28 mouse cellular contexts compared by ENCODE assay signal in the genomic region with DNA sequence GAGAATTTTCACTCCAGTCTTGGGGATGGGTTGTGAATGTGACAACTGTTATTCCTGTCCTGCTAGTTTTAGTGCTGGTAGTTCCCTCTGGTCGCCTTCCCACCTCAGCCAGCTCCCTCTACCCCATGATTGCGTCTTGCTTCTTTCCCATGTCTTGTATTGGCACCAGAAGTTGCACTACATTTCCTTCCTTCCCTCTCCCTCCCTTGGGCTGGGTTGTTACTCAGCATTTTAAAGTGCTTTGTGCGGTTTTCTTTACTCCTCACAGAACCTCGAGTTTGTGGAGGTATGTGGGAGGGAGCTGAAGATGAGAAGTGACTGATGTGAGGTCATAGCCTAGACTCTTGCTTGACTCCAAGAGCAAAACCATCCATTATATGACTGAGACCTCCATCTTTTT. TPM values are rescaled to one million over a fixed set of nuclear protein-coding genes. Genes with fewer than 3 reads are reported as not detected.
DNase-seq lines count a peak whose midpoint lies in the region; ATAC-seq and TF ChIP-seq lines count a peak whose summit lies in the region.
"Had no signal": no experiment of that assay in that cellular context is flagged by ENCODE, and none has a peak within 500 bp of the region (broad histone marks: within the 10 kb centered on the region; RNA-seq: fewer than 3 reads in every experiment).

No protein-coding gene starts in this region.

- peaks cover 40% of the 10 kb centered on the region for H3K36me3 ChIP-seq in limb, embryonic 10.5 days
- H3K36me3 ChIP-seq: stomach, embryonic 15.5 days had no signal

- TF ChIP-seq POLR2A in bone marrow macrophage, adult 2 months (IDR thresholded peaks at IDR 0.05; ENCODE audit: borderline replicate concordance, low read depth, low read length): no peak

- H3K4me1 ChIP-seq in bone marrow macrophage, adult 2 months (ENCODE audit: control insufficient read depth, insufficient read depth, low read length): peaks cover 20% of the 10 kb centered on the region
- no peaks in the 10 kb centered on the region for H3K4me1 ChIP-seq in limb, embryonic 10.5 days
- H3K4me1 ChIP-seq: embryonic facial prominence, embryonic 10.5 days; embryonic facial prominence, embryonic 15.5 days; hindbrain, embryonic 12.5 days; limb, embryonic 13.5 days had no signal

- H3K9me3 ChIP-seq in limb, embryonic 10.5 days (replicated peaks): no peaks in the 10 kb centered on the region
- H3K9me3 ChIP-seq: embryonic facial prominence, embryonic 10.5 days; embryonic facial prominence, embryonic 15.5 days; forebrain, embryonic 12.5 days; hindbrain, embryonic 12.5 days; kidney, embryonic 15.5 days; limb, embryonic 13.5 days; stomach, embryonic 15.5 days had no signal

- peak; percentile 72 for ATAC-seq in megakaryocyte, adult 5-6 weeks (ENCODE audit: poor library complexity, severe bottlenecking)
- ATAC-seq: forebrain, postnatal 0 days; midbrain, embryonic 16.5 days; Patski had no signal

- 0 out of 2 replicates have a peak overlapping the region, but pooled peaks have one; percentile 8 for H3K27ac ChIP-seq in bone marrow macrophage, adult 2 months (ENCODE audit: insufficient read depth, low read depth, low read length)
- no peak overlapping the region for H3K27ac ChIP-seq in limb, embryonic 10.5 days
- H3K27ac ChIP-seq: embryonic facial prominence, embryonic 10.5 days; embryonic facial prominence, embryonic 15.5 days; forebrain, embryonic 12.5 days; hindbrain, embryonic 12.5 days; kidney, embryonic 15.5 days; limb, embryonic 13.5 days; stomach, embryonic 15.5 days had no signal

- DNase-seq in thymus, postnatal 25 days: peak; percentile 4
- DNase-seq in thymus, postnatal 36 days: no peak
- DNase-seq in adrenal gland, postnatal 4 days (ENCODE audit: low spot score in 2 of 2): no peak
- no peak for DNase-seq in left cerebral cortex, adult 9 months (ENCODE audit: low spot score in 2 of 2)
- no peak for DNase-seq in limb, embryonic 10.5 days (ENCODE audit: low spot score)
- DNase-seq: adrenal gland, postnatal 10 days; B cell, adult 2 months; cerebellum, adult 18-20 months; cerebellum, postnatal 10 days; forebrain, postnatal 0 days; gastrocnemius, postnatal 36 days; heart, postnatal 14 days; kidney, adult 11 months; kidney, postnatal 25 days; lung, postnatal 4 days; right cerebral cortex, postnatal 4 days had no signal

- H3K4me3 ChIP-seq in bone marrow macrophage, adult 2 months (ENCODE audit: insufficient read depth, low read length): no peak overlapping the region
- no peak overlapping the region for H3K4me3 ChIP-seq in limb, embryonic 10.5 days
- H3K4me3 ChIP-seq: embryonic facial prominence, embryonic 10.5 days; embryonic facial prominence, embryonic 15.5 days; forebrain, embryonic 12.5 days; hindbrain, embryonic 12.5 days; kidney, embryonic 15.5 days; limb, embryonic 13.5 days; stomach, embryonic 15.5 days had no signal

- H3K27me3 ChIP-seq in limb, embryonic 10.5 days (ENCODE audit: low read depth, poor library complexity, severe bottlenecking): no peaks in the 10 kb centered on the region
- H3K27me3 ChIP-seq: CH12.LX; embryonic facial prominence, embryonic 15.5 days; forebrain, embryonic 12.5 days; hindbrain, embryonic 12.5 days; kidney, embryonic 15.5 days; limb, embryonic 13.5 days; Patski; stomach, embryonic 15.5 days had no signal

- TF ChIP-seq CTCF in bone marrow macrophage, adult 2 months (IDR thresholded peaks at IDR 0.05; ENCODE audit: low read depth, low read length): no peak

- 87% methylated on average over 4 of the region's 4 CpGs for WGBS in limb, embryonic 10.5 days

RNA-seq across cellular contexts. Expression of gene Ric8b, which starts 38.8 kb away (rescaled TPM):
- 11.7 and 14.0 TPM in 2 replicates for polyA plus RNA-seq in bone marrow macrophage, adult 2 months (2012; ENCODE audit: insufficient read depth, insufficient read length, missing spikeins)
- 13.1 and 13.8 TPM in 2 replicates for total RNA-seq in megakaryocyte, adult 5-6 weeks (2015)
- total RNA-seq in megakaryocyte, adult 5-6 weeks (2017): 13.4 and 16.6 TPM in 2 replicates
- 10 to 100 TPM; 34.0 to 38.1 TPM for total RNA-seq in adrenal gland, postnatal 4 days (2021)
- polyA plus RNA-seq in limb, embryonic 10.5 days (2016; fragmentation: Nextera tagmentation; extraction: Ambion mirVana): 25.1 and 28.5 TPM in 2 replicates
